Mouse (Mus musculus): ENCODE measurements at regions not wholly inside any gene's neighbourhood (a gene's known extent, or its start where the extent isn't known, plus 50 kb on each side); places are given as distances from the start of the nearest gene placed in this dataset.

DNA sequence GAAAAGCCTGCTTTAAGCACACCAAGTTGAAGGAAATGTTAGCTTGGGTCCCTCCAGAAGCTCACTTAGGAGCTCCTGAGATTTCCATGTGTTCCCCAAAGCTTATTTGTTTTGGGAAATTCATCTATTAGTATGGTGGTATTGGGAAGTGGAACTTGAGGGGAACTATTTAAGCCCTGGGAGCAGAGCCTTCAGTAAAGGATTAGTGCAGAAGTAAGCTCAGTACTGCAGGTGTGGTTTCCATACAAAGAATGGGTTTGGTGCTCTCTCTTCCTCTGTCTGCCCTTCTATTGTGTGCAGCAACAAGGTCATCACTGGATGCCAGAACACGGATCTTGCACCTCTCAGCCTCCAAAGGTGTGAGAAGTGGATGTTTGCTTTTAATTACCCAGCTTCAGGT lies 57.2 kb downstream of the Foxa2 start:
- Histone ChIP-seq H3K27me3 (ENCODE audit: control insufficient read depth, insufficient read depth, low read length) (no peaks in the 10 kb centered on the region), H3K4me2 (ENCODE audit: low read depth, low read length) (no peak overlapping the region), H3K36me3 (ENCODE audit: control insufficient read depth, insufficient read depth, low read length) (no peaks in the 10 kb centered on the region), H3K9me3 (replicated peaks; ENCODE audit: control insufficient read depth, low read length) (no peaks in the 10 kb centered on the region), H3K4me1 (ENCODE audit: control insufficient read depth, insufficient read depth, low read length) (peaks cover 6% of the 10 kb centered on the region), H3K27ac (ENCODE audit: low read length) (no peak overlapping the region), H3K4me3 (replicated peaks; ENCODE audit: low read length) (no peak overlapping the region), H3K9ac (ENCODE audit: low read length) (no peak overlapping the region)
- ATAC-seq (ENCODE audit: insufficient read depth, low FRiP score) = no peak
- WGBS = 32% methylated on average over 1 of the region's 1 CpGs

DNA sequence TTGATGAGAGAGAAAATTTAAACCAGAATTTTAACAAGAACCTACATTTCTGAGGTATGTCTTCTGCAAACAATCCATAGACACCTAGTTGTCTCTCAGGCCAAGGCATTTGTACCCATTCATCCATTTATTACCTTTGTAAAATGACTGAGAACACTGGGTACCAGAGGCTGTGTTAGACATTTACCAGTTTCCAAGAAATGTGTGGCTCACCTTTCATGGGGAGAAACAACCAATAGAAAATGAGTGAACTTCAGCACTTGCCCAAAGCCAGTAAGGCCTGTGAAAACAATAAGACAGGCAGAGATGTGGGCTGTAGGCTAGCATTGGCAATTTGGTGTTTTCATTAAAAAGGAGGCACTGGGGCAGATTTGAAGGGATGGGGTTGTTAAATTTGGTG lies 58.2 kb downstream of the Foxa2 start:
- no peaks in the 10 kb centered on the region for H3K27me3 ChIP-seq (ENCODE audit: control insufficient read depth, insufficient read depth, low read length)
- H3K4me3 ChIP-seq (replicated peaks; ENCODE audit: low read length) = no peak overlapping the region
- no peak overlapping the region for H3K4me2 ChIP-seq (ENCODE audit: low read depth, low read length)
- H3K9me3 ChIP-seq (replicated peaks; ENCODE audit: control insufficient read depth, low read length) = no peaks in the 10 kb centered on the region
- H3K9ac ChIP-seq (ENCODE audit: low read length) = no peak overlapping the region
- no peak overlapping the region for H3K27ac ChIP-seq (ENCODE audit: low read length)
- no peak for ATAC-seq (ENCODE audit: insufficient read depth, low FRiP score)
- H3K4me1 ChIP-seq (ENCODE audit: control insufficient read depth, insufficient read depth, low read length) = peaks cover 6% of the 10 kb centered on the region
- no peaks in the 10 kb centered on the region for H3K36me3 ChIP-seq (ENCODE audit: control insufficient read depth, insufficient read depth, low read length)

DNA sequence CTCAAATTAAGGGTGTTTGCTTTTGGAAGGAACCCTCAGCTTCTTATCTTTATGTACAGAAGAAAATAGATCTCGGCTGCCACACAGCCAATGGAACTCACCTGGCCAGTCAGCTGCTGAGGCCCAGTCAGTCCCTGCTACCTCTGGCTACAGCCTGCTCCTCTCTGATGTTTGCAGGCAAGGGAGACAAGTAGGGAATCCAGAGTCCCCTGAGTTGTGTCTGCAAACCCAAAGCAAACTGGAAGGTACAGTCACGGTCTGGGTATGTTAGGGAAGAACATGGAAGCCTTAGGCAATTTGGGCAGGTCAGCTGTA lies 61.6 kb downstream of the Foxa2 start:
- no peaks in the 10 kb centered on the region for H3K36me3 ChIP-seq (ENCODE audit: control insufficient read depth, insufficient read depth, low read length)
- no peak overlapping the region for H3K9ac ChIP-seq (ENCODE audit: low read length)
- H3K4me1 ChIP-seq (ENCODE audit: control insufficient read depth, insufficient read depth, low read length) = no peaks in the 10 kb centered on the region
- H3K27me3 ChIP-seq (ENCODE audit: control insufficient read depth, insufficient read depth, low read length) = no peaks in the 10 kb centered on the region
- no peak overlapping the region for H3K4me2 ChIP-seq (ENCODE audit: low read depth, low read length)
- H3K27ac ChIP-seq (ENCODE audit: low read length) = peak overlapping the region; percentile 52
- H3K4me3 ChIP-seq (replicated peaks; ENCODE audit: low read length) = no peak overlapping the region
- 43% methylated on average over 2 of the region's 2 CpGs for WGBS
- ATAC-seq (ENCODE audit: insufficient read depth, low FRiP score) = peak; percentile 70
- H3K9me3 ChIP-seq (replicated peaks; ENCODE audit: control insufficient read depth, low read length) = no peaks in the 10 kb centered on the region

DNA sequence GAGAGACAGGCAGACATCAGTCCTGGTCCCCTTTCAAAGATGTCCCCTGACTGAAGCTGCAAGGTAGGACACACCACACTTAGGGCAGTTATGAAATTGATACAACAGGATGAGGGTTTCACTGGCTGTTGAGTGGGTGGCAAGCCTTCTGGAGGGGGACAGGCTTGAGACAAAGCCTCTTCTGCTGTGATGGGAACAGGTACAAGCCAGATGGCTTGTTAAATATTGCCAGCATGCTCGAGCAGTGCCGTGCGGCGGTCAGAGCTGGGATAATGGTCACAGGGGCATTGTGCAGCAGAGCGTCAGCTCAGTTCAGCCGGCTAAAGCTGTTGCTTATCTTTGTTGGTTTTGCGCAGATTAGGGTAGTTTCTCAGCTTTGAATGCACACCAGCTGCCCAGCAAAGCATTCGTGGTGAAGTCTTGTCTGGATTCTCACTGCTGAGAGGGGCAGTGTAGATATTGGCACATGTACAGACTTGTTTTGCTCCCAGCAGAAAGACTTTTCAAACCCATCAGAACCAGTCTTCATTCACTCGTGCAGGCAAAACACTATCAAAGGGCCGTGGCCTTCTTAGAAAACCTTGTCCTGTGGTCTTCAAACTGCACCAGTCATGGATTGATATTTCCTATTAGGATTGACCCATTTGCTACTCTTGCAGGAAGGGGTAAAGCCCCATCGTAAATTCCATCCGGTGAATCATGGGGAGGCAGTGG lies 62.1 kb downstream of the Foxa2 start:
- Histone ChIP-seq H3K9ac (ENCODE audit: low read length) (no peak overlapping the region), H3K27ac (ENCODE audit: low read length) (peak overlapping the region; percentile 52), H3K4me3 (replicated peaks; ENCODE audit: low read length) (no peak overlapping the region), H3K4me2 (ENCODE audit: low read depth, low read length) (no peak overlapping the region), H3K36me3 (ENCODE audit: control insufficient read depth, insufficient read depth, low read length) (no peaks in the 10 kb centered on the region), H3K4me1 (ENCODE audit: control insufficient read depth, insufficient read depth, low read length) (no peaks in the 10 kb centered on the region), H3K9me3 (replicated peaks; ENCODE audit: control insufficient read depth, low read length) (no peaks in the 10 kb centered on the region), H3K27me3 (ENCODE audit: control insufficient read depth, insufficient read depth, low read length) (no peaks in the 10 kb centered on the region)
- peak; percentile 86; the same call in 1 of the 2 replicates for ATAC-seq (ENCODE audit: insufficient read depth, low FRiP score)
- WGBS = 41% methylated on average over 12 of the region's 12 CpGs

DNA sequence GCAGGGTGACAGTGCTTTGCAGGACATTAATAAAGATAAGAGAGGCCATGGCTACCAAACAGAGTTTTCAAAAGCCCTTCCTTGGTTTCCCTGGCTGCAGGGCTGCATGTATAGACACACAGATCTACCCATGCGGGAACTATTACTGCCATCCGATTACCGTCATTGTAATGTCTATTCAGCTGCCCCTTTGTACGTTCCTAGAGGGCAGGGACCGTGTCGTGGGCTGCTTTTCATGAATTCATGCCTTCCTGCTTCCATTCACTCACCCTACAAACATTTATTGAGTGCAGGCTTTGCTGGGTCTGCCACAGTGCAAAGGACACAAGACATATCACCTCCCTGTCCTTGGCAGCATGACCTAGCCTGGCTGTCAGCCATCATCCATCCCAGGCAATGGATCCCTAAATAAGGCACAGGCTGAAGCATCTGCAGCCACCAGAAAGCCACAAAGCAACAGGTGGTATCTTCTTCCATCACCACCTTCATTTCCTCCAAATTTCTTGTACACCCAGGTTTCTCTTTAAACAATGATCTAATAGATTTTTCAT lies 65.8 kb downstream of the Foxa2 start:
- ATAC-seq (ENCODE audit: insufficient read depth, low FRiP score) = no peak
- no peaks in the 10 kb centered on the region for H3K4me1 ChIP-seq (ENCODE audit: control insufficient read depth, insufficient read depth, low read length)
- no peak overlapping the region for H3K4me3 ChIP-seq (replicated peaks; ENCODE audit: low read length)
- WGBS = 56% methylated on average over 6 of the region's 6 CpGs
- H3K4me2 ChIP-seq (ENCODE audit: low read depth, low read length) = no peak overlapping the region
- H3K9me3 ChIP-seq (replicated peaks; ENCODE audit: control insufficient read depth, low read length) = no peaks in the 10 kb centered on the region
- no peaks in the 10 kb centered on the region for H3K36me3 ChIP-seq (ENCODE audit: control insufficient read depth, insufficient read depth, low read length)
- H3K27ac ChIP-seq (ENCODE audit: low read length) = no peak overlapping the region
- no peaks in the 10 kb centered on the region for H3K27me3 ChIP-seq (ENCODE audit: control insufficient read depth, insufficient read depth, low read length)
- no peak overlapping the region; the same call in 1 of the 2 replicates for H3K9ac ChIP-seq (ENCODE audit: low read length)

DNA sequence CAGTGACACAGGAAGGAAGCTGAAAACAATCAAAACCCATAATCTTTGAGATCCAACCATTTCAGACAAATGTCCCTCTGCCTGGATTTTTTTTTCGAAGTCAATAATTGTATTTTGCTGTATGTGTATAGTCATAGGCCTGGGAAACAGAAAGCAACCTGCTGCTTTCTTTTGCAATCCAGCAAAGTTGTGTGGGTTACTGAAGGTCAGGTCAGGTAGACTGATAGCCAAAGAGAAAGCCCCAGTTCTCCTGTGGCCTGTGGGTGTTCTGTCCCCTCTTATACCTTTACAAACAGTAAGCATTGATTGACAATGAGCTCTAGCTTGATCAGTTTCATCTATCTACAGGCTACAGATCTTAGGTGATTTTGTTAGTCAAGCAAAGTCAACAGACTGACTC lies 66.4 kb downstream of the Foxa2 start:
- no peak overlapping the region for H3K9ac ChIP-seq (ENCODE audit: low read length)
- WGBS = 89% methylated on average over 1 of the region's 1 CpGs
- H3K27ac ChIP-seq (ENCODE audit: low read length) = no peak overlapping the region
- ATAC-seq (ENCODE audit: insufficient read depth, low FRiP score) = no peak
- no peak overlapping the region for H3K4me3 ChIP-seq (replicated peaks; ENCODE audit: low read length)
- H3K4me2 ChIP-seq (ENCODE audit: low read depth, low read length) = no peak overlapping the region
- H3K4me1 ChIP-seq (ENCODE audit: control insufficient read depth, insufficient read depth, low read length) = no peaks in the 10 kb centered on the region
- no peaks in the 10 kb centered on the region for H3K36me3 ChIP-seq (ENCODE audit: control insufficient read depth, insufficient read depth, low read length)
- H3K27me3 ChIP-seq (ENCODE audit: control insufficient read depth, insufficient read depth, low read length) = no peaks in the 10 kb centered on the region
- no peaks in the 10 kb centered on the region for H3K9me3 ChIP-seq (replicated peaks; ENCODE audit: control insufficient read depth, low read length)

DNA sequence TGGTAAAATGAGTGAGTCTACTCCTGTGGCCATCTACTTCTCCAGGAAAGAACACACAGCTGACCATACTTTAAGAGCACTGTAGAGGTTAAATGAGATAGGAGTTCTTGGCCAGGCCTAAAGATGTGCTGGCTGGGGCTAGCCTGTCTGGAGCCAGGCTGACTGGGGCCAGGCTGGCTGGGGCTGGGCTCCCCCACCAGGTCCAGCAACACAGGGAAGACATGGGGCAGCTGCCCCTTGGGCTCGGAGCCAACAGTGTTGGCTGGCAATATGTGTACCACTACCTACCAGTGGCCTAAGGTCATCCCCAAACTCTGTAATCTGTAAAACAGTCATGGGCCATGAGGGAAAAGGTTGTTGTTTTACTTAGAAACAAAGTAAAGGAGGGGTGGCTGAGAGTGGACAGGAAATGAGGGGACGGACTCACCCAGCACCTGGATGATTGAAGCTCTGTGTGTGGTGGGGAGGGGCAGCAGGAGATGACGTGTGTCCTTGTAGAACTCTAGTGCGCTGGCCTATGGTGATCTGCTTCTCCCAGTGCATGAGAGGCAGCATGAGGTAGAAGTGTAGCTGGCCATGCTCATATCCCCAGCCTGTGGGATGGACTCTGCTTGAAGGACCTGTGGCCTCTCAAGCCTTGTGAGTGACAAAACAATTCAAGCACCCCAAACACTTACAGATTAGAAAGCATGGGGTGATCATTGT lies 67.0 kb downstream of the Foxa2 start:
- WGBS = 65% methylated on average over 4 of the region's 4 CpGs
- ATAC-seq (ENCODE audit: insufficient read depth, low FRiP score) = peak; percentile 34; the same call in 1 of the 2 replicates
- Histone ChIP-seq H3K36me3 (ENCODE audit: control insufficient read depth, insufficient read depth, low read length) (no peaks in the 10 kb centered on the region), H3K4me3 (replicated peaks; ENCODE audit: low read length) (no peak overlapping the region), H3K4me2 (ENCODE audit: low read depth, low read length) (no peak overlapping the region), H3K27me3 (ENCODE audit: control insufficient read depth, insufficient read depth, low read length) (no peaks in the 10 kb centered on the region), H3K9ac (ENCODE audit: low read length) (no peak overlapping the region), H3K27ac (ENCODE audit: low read length) (no peak overlapping the region), H3K4me1 (ENCODE audit: control insufficient read depth, insufficient read depth, low read length) (no peaks in the 10 kb centered on the region), H3K9me3 (replicated peaks; ENCODE audit: control insufficient read depth, low read length) (no peaks in the 10 kb centered on the region)

DNA sequence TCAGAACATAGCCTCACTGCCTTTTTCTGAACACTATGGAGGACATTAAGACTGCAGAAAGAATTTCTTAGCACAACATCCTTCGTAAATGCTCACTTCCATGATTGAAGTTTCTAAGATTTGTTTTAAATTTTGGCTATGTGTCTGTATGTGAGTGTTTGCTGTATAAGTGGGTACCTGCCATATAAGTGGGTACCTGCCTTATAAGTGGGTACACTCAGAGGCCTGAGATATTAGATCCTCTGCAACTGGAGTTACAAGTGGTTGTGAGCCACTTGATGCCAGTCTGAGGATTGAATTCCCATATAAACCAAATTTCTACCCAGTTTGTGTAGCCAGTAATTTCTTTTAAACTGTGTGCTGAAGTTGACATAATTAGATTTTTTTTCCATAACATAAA lies 67.8 kb downstream of the Foxa2 start:
- no peak overlapping the region for H3K9ac ChIP-seq (ENCODE audit: low read length)
- H3K4me1 ChIP-seq (ENCODE audit: control insufficient read depth, insufficient read depth, low read length) = no peaks in the 10 kb centered on the region
- H3K27me3 ChIP-seq (ENCODE audit: control insufficient read depth, insufficient read depth, low read length) = no peaks in the 10 kb centered on the region
- 87% methylated on average over 1 of the region's 1 CpGs for WGBS
- H3K4me3 ChIP-seq (replicated peaks; ENCODE audit: low read length) = no peak overlapping the region
- H3K27ac ChIP-seq (ENCODE audit: low read length) = no peak overlapping the region
- no peak for ATAC-seq (ENCODE audit: insufficient read depth, low FRiP score)
- H3K36me3 ChIP-seq (ENCODE audit: control insufficient read depth, insufficient read depth, low read length) = no peaks in the 10 kb centered on the region
- H3K4me2 ChIP-seq (ENCODE audit: low read depth, low read length) = no peak overlapping the region
- H3K9me3 ChIP-seq (replicated peaks; ENCODE audit: control insufficient read depth, low read length) = no peaks in the 10 kb centered on the region

DNA sequence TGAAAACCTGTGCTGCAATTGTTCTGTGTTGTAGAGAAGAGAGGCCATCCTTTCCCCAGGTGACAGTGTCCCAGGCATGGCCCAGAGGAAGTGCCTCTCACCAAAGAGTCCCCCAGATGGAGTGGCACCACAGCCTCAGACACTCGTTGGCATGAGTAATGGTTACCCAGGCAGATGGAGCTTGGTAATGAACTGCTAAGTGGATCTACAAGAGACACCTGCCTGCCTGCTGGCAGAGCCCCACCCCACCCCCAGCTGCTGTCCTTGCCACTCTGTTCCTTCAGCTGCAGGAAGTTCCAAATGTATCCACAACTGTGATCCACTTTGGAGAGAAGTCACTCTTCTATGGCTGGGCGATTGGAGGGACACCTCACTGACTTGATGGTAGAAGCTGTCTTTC lies 72.0 kb downstream of the Foxa2 start:
- H3K27ac ChIP-seq (ENCODE audit: low read length) = no peak overlapping the region
- whole genome bisulfite sequencing = 45% methylated on average over 2 of the region's 2 CpGs
- no peaks in the 10 kb centered on the region for H3K9me3 ChIP-seq (replicated peaks; ENCODE audit: control insufficient read depth, low read length)
- H3K4me2 ChIP-seq (ENCODE audit: low read depth, low read length) = no peak overlapping the region
- no peak overlapping the region for H3K4me3 ChIP-seq (replicated peaks; ENCODE audit: low read length)
- H3K9ac ChIP-seq (ENCODE audit: low read length) = no peak overlapping the region
- 0 out of 2 replicates have a peak, but pooled peaks cover 2% of the 10 kb centered on the region for H3K4me1 ChIP-seq (ENCODE audit: control insufficient read depth, insufficient read depth, low read length)
- H3K36me3 ChIP-seq (ENCODE audit: control insufficient read depth, insufficient read depth, low read length) = no peaks in the 10 kb centered on the region
- no peak for ATAC-seq (ENCODE audit: insufficient read depth, low FRiP score)
- H3K27me3 ChIP-seq (ENCODE audit: control insufficient read depth, insufficient read depth, low read length) = no peaks in the 10 kb centered on the region

Data from stomach, embryonic 16.5 days (tissue).